Mouse (Mus musculus) 3T3-L1 (cell line): ENCODE measurements around the gene Il1b.
A peak's percentile ranks its signal among the peaks of the same experiment; 100 is the strongest.

ENCODE experiments used
- DNase-seq: peaks from one replicate; pipeline ENCODE4 v3.0.0-alpha.2; 2015; ENCODE audit warnings: low read depth, low spot score

Gene Il1b

GRCm38 (mm10) chr2:129371039-129371438 is at the start of gene Il1b:
TSS of gene Il1b (minus strand) at chr2:129371139.
- DNase-seq: no peak

DNA sequence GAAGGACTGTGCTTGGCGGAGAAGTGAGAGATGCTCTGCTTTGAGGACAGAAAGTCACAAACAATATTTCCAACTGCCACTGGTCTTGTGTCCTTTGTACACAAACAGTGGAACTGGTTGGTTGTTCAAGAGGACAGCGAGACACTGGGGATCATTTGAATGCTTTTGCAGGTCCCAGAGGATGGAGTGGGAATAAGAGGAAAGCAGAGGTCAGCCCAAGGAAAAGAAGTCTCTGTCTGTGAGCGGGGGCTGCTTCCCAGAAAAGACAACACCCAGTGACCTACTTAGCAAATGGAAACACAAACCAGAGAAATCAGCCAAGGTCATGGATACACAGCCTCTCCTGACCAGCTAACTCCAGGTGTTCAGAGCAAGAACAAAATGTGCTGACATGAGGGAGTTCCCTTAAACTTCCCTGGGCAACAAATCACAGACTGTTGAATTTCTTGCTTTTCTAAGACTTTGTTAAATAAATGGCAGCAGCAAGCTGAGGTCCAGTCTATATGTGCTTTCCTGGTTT is 48.5 kb upstream of the Il1b start:
- DNase-seq: no peak

DNA sequence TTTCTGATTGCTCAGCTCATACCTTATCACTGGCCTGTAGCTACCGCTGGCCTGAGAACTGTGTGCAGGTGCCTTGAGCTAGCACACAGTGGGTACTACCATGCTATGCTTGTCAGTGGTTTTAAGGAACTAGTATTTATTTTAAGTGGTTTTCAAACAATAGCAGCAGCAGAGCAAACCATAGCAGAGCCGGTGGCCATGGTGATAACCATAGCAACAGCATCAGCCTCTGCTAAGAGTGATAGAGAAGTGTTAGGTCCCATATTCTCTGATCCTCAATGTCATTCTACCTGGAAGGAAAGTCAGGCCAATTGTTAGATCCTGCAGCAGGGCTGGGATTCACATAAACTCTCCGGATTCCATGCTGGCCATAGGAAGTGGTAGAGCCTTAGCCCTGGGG is 43.7 kb upstream of the Il1b start:
- DNase-seq: no peak

- no peak for DNase-seq
Observed at GRCm38 (mm10) chr2:129413488-129413887, 42.5 kb upstream of the Il1b start.

GRCm38 (mm10) chr2:129411651-129412050 is 40.7 kb upstream of the Il1b start:
- no peak for DNase-seq

DNA sequence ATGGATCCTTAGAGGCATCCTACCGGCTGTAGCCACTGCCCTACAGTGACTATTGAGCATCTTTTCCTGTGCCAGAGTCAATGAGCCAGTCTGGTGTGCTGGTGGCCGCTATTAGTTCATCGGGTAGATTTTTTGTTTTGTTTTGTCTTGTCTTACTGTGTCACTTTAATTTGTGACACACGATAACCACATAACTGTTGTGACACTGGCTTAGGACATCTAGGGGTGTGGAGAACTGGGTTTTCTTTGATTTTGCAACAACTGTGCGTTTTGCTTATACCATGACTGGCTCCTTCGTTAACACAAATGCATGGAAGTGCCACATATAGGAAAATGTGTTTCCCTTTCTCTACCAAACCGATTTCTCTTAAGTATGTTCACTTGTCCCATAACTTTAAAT is 39.4 kb upstream of the Il1b start:
- no peak for DNase-seq

DNA sequence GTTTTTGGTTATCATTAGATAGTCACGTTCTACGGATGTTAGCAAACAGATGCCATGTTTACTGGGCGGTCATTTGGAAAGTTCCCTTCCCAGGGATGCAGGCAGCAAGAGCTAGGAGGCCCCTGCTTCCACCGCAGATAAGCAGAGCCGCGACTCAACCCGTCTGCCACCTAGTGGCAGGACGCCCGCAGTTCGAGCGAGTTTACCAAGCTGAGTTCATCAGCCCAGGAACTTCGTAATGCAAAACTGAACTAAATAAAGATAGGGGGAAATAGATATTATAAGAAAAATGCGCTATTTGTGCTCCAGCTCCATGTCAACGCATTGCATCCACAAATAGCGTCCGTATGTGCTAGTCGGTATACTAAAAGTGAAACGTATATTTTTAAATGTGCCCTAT is 37.5 kb upstream of the Il1b start:
- DNase-seq: peak; percentile 79

GRCm38 (mm10) chr2:129407596-129407995 is 36.7 kb upstream of the Il1b start:
- no peak for DNase-seq

GRCm38 (mm10) chr2:129406508-129406907 is 35.6 kb upstream of the Il1b start:
- no peak for DNase-seq

GRCm38 (mm10) chr2:129403786-129404185 is 32.8 kb upstream of the Il1b start:
- DNase-seq: no peak

DNA sequence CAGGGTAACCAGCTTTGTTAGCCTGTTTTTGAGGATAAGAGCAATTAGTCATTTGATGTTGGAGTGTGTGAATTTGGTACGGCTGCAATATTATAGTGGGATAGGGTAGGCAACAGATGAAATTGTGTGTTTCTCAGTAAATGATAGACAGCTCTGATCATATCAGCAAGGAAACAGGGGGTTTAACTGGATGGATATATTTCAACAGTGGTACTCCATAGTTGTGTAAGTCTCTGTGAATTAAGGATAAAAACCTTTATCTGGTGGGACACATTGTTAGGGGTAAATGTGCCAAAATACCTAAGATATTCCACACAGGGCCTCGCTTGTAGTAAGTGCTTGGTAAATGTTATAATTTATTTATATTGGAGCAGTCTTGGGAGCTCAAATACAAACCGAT is 31.4 kb upstream of the Il1b start:
- DNase-seq: no peak

DNA sequence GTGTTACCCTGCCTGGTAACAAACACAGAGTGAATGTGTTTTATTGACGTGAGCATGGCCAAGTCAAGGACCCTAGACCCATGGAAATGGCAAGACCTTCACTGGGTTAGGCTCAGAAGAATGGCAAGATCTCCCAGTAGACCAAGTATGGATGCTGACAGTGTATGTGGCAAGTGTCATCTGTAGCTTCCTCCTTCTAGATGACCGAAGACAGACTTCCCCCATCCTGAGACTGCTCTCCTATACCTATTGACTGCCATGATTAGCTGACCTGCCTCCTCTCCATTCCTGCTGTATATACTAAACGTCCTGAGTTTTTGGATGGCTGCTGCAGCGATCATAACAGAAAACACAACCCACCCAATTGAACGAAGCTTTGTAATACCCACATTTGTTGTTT is 30.9 kb upstream of the Il1b start:
- no peak for DNase-seq

DNA sequence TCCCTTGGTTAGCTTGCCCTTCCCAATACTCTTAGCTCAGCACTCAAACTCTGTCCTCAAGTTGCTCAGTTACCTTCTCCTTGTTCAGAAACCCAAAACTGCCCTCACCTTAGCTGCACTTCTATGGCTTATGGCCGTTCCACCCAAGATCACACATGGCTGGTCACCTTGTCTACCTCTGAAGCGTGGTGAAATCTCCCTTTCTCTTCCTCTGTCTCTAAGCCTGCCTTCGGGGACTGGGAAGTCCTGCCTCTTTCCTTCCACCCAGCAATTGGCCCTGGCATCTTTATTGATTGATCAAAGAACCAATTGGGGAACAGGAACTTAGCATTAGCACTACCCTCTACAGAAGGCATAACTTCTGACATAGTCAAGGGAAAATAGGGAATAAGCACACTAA is 27.2 kb upstream of the Il1b start:
- no peak for DNase-seq

DNA sequence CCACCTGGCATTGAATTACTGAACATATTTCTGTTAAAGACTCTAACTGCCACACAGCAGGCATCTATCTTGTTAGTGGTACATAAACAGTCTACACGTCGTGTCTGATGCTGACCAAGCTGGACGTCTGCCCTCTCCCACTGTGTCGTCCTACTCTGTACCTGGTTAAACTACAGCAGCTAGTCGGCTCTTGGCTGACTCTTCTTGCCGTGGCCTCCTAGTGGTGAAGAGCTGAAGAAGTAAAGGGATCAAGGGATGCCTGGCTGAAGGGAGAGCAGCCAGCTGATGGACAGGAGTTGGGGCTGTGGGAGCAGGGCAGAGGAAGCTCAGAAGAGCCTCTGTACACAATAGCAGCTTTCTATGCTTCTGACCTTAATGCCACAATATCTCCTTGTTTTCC is 22.6 kb upstream of the Il1b start:
- DNase-seq: peak; percentile 59

DNA sequence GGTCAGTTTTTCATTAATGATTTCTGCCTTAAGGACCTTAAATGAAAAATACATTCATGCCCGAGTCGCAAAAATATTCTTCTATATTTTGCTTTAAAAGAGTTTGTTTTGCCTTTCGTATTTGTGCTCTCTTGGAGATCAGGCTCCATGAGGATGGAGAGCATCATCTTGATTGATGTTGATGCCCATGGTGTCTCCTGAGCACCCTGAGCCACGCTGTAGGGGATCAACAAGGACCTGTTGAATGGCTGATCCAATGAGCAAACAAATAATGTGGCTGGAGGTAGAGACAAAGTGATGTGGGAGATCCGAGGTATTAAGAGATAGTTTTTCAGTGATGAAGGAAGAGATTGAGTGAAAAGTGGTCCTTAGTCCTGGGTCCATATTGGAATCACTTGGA is 19.2 kb upstream of the Il1b start:
- DNase-seq: no peak

DNA sequence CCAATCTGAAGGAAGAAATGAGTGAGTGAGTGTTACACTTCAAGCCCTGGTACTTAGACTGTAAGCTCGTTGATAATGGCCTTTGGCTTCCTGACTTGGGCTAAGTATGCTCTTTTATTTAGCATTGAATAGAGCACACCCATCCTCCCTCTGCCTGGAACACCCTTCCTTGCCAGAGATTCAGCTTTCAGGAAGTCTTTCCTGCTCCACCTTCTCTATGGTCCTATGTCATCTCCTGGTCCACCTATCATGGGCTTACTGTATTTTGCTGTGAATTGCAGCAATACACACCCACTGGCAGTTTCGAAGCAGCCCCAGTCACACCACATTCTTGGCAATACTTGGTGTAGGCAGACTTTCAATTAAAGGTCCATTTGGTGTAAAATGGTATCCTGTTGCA is 18.4 kb upstream of the Il1b start:
- no peak for DNase-seq

GRCm38 (mm10) chr2:129385331-129385730 is 14.4 kb upstream of the Il1b start:
- no peak for DNase-seq

DNA sequence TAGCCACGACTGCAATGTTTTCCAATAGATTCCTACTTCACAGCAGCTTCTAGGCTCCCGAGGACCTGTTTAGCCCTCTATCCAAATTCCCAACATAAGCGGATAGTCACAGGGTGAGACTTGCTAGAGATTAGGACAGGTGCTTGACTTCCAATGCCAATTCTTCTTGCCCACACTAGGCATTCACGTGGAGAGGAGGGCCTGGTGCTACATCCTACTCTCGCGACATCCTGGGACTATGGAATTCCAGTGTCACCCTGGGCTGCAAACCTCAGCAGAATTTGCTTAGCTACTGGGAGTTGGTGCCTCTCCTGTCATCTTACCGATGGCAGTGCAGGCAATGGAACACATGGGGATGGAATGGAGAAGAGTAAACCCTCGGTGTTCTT is 13.3 kb upstream of the Il1b start:
- DNase-seq: no peak

GRCm38 (mm10) chr2:129383512-129384271 is 12.8 kb upstream of the Il1b start:
- no peak for DNase-seq

DNA sequence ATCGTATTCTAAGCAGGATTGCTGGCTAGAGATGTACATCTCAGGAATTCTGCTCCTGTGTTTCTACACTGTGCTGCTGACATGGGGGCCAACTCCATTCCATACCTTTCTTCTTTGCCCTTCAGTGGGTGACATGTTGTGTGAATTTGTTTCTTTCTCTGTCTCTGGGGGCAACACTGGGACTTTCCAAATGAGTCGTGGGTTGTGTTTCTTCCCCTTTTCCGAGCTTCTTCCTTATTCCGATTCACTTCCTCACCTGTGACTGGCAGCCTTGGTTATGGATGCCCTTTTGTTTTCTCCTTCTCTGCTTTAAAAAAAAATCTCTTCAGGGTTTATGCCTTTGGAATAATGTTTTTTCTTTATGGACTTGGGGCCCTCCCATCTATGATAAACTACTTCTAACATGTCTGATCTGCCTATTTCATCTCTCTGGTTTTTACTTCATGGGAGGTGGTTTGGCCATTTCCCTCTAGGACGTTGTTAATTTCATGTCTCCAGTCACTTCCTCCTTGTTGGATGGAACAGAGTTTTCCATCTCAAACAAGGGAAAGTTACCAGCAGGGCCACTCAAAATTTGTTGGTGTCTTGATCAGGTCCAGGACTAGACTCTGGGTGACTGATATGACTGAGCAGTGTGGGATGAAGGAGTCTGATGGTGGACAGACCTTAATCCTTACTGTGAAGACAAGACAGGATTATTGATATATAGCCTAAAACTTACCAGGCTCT is 10.0 kb upstream of the Il1b start:
- no peak for DNase-seq

DNA sequence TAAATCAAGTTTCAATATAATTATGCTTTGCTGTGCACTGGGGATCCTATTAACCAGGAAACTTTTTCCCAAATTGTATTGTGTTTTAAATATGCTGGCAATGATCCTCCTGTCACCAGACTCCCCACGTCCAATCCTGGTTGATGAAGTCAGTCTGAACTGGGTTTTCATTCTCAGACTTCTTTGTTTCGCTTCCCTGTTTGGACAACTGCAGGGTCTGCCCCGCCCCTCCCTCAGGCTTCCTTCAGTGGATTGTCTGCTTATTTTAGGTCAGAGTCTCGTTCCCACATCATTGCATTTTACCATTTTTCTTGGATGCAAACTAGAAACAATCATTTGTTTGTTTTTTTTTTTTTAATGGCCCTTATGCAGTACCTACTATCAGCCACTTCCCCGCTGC is 9.3 kb upstream of the Il1b start:
- DNase-seq: no peak

DNA sequence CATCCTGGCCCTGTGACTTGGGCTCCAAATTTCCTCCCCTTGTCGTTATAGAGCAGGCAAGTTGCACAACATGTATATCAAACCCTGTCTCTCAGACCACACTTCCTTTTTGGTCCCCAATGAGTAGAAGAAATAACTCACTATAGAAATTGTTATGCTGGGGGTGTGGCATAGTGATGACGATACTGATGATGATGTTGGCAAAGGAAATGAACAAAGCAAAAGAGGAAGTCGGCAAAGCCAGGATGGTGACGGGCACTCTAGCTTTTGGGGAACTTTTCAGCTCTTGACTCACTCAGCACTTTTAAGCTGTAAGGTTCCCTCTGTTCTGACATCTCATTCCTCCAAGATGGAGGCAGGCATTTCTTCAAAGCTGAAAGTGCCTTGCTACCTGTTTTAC is 2.4 kb upstream of the Il1b start:
- DNase-seq: no peak

GRCm38 (mm10) chr2:129369615-129370014 is 1.3 kb downstream of the Il1b start:
- DNase-seq: no peak
